Mouse (Mus musculus): Measurements from ENCODE around the gene Cd46. TPM values are rescaled to one million over a fixed set of nuclear protein-coding genes. Genes with fewer than 3 reads are reported as not detected.

The Cd46 gene
- polyA plus RNA-seq (2015; fragmentation: Nextera tagmentation; extraction: Ambion mirVana) = 0.51 and 0.88 TPM in 2 replicates

- H3K4me2 ChIP-seq = peak within 1 kb of the TSS; percentile 67
- H3K27me3 ChIP-seq = no peaks in the 10 kb centered on the region
- peaks cover 6% of the 10 kb centered on the region; the same call in 1 of the 2 replicates for H3K36me3 ChIP-seq
- H3K9me3 ChIP-seq = no peaks in the 10 kb centered on the region
- no peak within 1 kb of the TSS for H3K9ac ChIP-seq
- ATAC-seq (ENCODE audit: insufficient number of reproducible peaks, low FRiP score, low TSS enrichment, low read depth) = peak; percentile 83
- peaks cover 7% of the 10 kb centered on the region for H3K4me1 ChIP-seq
- peak within 1 kb of the TSS; percentile 62; the same call in 1 of the 2 replicates for H3K27ac ChIP-seq
- 1% methylated on average over 14 of the region's 14 CpGs for WGBS
- H3K4me3 ChIP-seq = peak within 1 kb of the TSS; percentile 42
Observed at GRCm38 (mm10) chr1:195092220-195092720, at the start of gene Cd46. Cd46 (minus strand) TSS chr1:195092249.

GRCm38 (mm10) chr1:195132070-195132469 lies 40.0 kb upstream of the Cd46 start:
- Histone ChIP-seq H3K9ac (no peak overlapping the region), H3K27ac (no peak overlapping the region; the same call in 1 of the 2 replicates), H3K36me3 (peaks cover 7% of the 10 kb centered on the region; the same call in 1 of the 2 replicates), H3K4me3 (peak overlapping the region; percentile 62; the same call in 1 of the 2 replicates), H3K27me3 (no peaks in the 10 kb centered on the region), H3K4me1 (no peaks in the 10 kb centered on the region), H3K4me2 (peak overlapping the region; percentile 48), H3K9me3 (no peaks in the 10 kb centered on the region)
- ATAC-seq (ENCODE audit: insufficient number of reproducible peaks, low FRiP score, low TSS enrichment, low read depth) = no peak
- 35% methylated on average over 3 of the region's 3 CpGs for WGBS

GRCm38 (mm10) chr1:195131675-195132015 lies 39.6 kb upstream of the Cd46 start:
- H3K9me3 ChIP-seq = no peaks in the 10 kb centered on the region
- peak overlapping the region; percentile 61; the same call in 1 of the 2 replicates for H3K9ac ChIP-seq
- H3K27me3 ChIP-seq = no peaks in the 10 kb centered on the region
- H3K4me3 ChIP-seq = peak overlapping the region; percentile 62
- peak overlapping the region; percentile 97 for H3K27ac ChIP-seq
- H3K36me3 ChIP-seq = peaks cover 8% of the 10 kb centered on the region; the same call in 1 of the 2 replicates
- peak overlapping the region; percentile 48 for H3K4me2 ChIP-seq
- no peak for ATAC-seq (ENCODE audit: insufficient number of reproducible peaks, low FRiP score, low TSS enrichment, low read depth)
- 26% methylated on average over 4 of the region's 4 CpGs for WGBS
- H3K4me1 ChIP-seq = no peaks in the 10 kb centered on the region

GRCm38 (mm10) chr1:195130953-195131674 lies 39.1 kb upstream of the Cd46 start, which contains the start of gene Cr1l:
Cr1l (minus strand) TSS chr1:195131586.
- peak; percentile 96 for ATAC-seq (ENCODE audit: insufficient number of reproducible peaks, low FRiP score, low TSS enrichment, low read depth)
- peak within 1 kb of the TSS; percentile 48 for H3K4me2 ChIP-seq
- peak within 1 kb of the TSS; percentile 62 for H3K4me3 ChIP-seq
- H3K9me3 ChIP-seq = no peaks in the 10 kb centered on the region
- H3K27ac ChIP-seq = peak within 1 kb of the TSS; percentile 97
- H3K27me3 ChIP-seq = no peaks in the 10 kb centered on the region
- peaks cover 10% of the 10 kb centered on the region; the same call in 1 of the 2 replicates for H3K36me3 ChIP-seq
- no peaks in the 10 kb centered on the region for H3K4me1 ChIP-seq
- under 1% methylated on average over 31 of the region's 31 CpGs for WGBS
- peak within 1 kb of the TSS; percentile 61 for H3K9ac ChIP-seq

- H3K27me3 ChIP-seq = no peaks in the 10 kb centered on the region
- H3K27ac ChIP-seq = peak overlapping the region; percentile 97
- H3K4me2 ChIP-seq = peak overlapping the region; percentile 48
- H3K4me3 ChIP-seq = peak overlapping the region; percentile 62
- peak overlapping the region; percentile 61 for H3K9ac ChIP-seq
- ATAC-seq (ENCODE audit: insufficient number of reproducible peaks, low FRiP score, low TSS enrichment, low read depth) = no peak
- no peaks in the 10 kb centered on the region for H3K4me1 ChIP-seq
- H3K9me3 ChIP-seq = no peaks in the 10 kb centered on the region
- WGBS = 9% methylated on average over 2 of the region's 2 CpGs
- H3K36me3 ChIP-seq = peaks cover 10% of the 10 kb centered on the region; the same call in 1 of the 2 replicates
Observed at GRCm38 (mm10) chr1:195130479-195130878, 38.4 kb upstream of the Cd46 start.

GRCm38 (mm10) chr1:195129867-195130266 lies 37.8 kb upstream of the Cd46 start:
- no peak overlapping the region for H3K4me3 ChIP-seq
- H3K27ac ChIP-seq = no peak overlapping the region
- H3K9ac ChIP-seq = no peak overlapping the region
- H3K9me3 ChIP-seq = no peaks in the 10 kb centered on the region
- H3K4me2 ChIP-seq = no peak overlapping the region
- no peaks in the 10 kb centered on the region for H3K27me3 ChIP-seq
- peaks cover 13% of the 10 kb centered on the region for H3K36me3 ChIP-seq
- no peaks in the 10 kb centered on the region for H3K4me1 ChIP-seq
- no peak for ATAC-seq (ENCODE audit: insufficient number of reproducible peaks, low FRiP score, low TSS enrichment, low read depth)
- 78% methylated on average over 1 of the region's 1 CpGs for WGBS

- Histone ChIP-seq H3K4me1 (no peaks in the 10 kb centered on the region), H3K9me3 (no peaks in the 10 kb centered on the region), H3K9ac (no peak overlapping the region), H3K4me2 (no peak overlapping the region), H3K27me3 (no peaks in the 10 kb centered on the region), H3K4me3 (no peak overlapping the region), H3K27ac (no peak overlapping the region), H3K36me3 (peaks cover 37% of the 10 kb centered on the region)
- ATAC-seq (ENCODE audit: insufficient number of reproducible peaks, low FRiP score, low TSS enrichment, low read depth) = no peak
- 95% methylated on average over 1 of the region's 1 CpGs for WGBS
Observed at GRCm38 (mm10) chr1:195114414-195114813, 22.4 kb upstream of the Cd46 start.

GRCm38 (mm10) chr1:195113621-195114020 lies 21.6 kb upstream of the Cd46 start:
- 92% methylated on average over 4 of the region's 4 CpGs for WGBS
- Histone ChIP-seq H3K4me2 (no peak overlapping the region), H3K27me3 (no peaks in the 10 kb centered on the region), H3K9me3 (no peaks in the 10 kb centered on the region), H3K36me3 (peaks cover 37% of the 10 kb centered on the region), H3K4me1 (no peaks in the 10 kb centered on the region), H3K27ac (no peak overlapping the region), H3K9ac (no peak overlapping the region), H3K4me3 (no peak overlapping the region)
- ATAC-seq (ENCODE audit: insufficient number of reproducible peaks, low FRiP score, low TSS enrichment, low read depth) = no peak

- H3K4me1 ChIP-seq = no peaks in the 10 kb centered on the region
- H3K4me2 ChIP-seq = no peak overlapping the region
- H3K4me3 ChIP-seq = no peak overlapping the region
- H3K36me3 ChIP-seq = peaks cover 39% of the 10 kb centered on the region
- H3K27ac ChIP-seq = no peak overlapping the region
- WGBS = 64% methylated on average over 4 of the region's 4 CpGs
- H3K27me3 ChIP-seq = no peaks in the 10 kb centered on the region
- no peaks in the 10 kb centered on the region for H3K9me3 ChIP-seq
- no peak for ATAC-seq (ENCODE audit: insufficient number of reproducible peaks, low FRiP score, low TSS enrichment, low read depth)
- H3K9ac ChIP-seq = no peak overlapping the region
Observed at GRCm38 (mm10) chr1:195100693-195101092, 8.6 kb upstream of the Cd46 start.

GRCm38 (mm10) chr1:195098004-195098403 lies 6.0 kb upstream of the Cd46 start:
- no peak overlapping the region for H3K27ac ChIP-seq
- no peaks in the 10 kb centered on the region for H3K9me3 ChIP-seq
- H3K4me1 ChIP-seq = no peaks in the 10 kb centered on the region
- peaks cover 28% of the 10 kb centered on the region for H3K36me3 ChIP-seq
- no peak overlapping the region for H3K9ac ChIP-seq
- 97% methylated on average over 1 of the region's 1 CpGs for WGBS
- no peaks in the 10 kb centered on the region for H3K27me3 ChIP-seq
- H3K4me3 ChIP-seq = no peak overlapping the region
- ATAC-seq (ENCODE audit: insufficient number of reproducible peaks, low FRiP score, low TSS enrichment, low read depth) = no peak
- no peak overlapping the region for H3K4me2 ChIP-seq

- Histone ChIP-seq H3K9ac (no peak overlapping the region), H3K27ac (peak overlapping the region; percentile 62; the same call in 1 of the 2 replicates), H3K27me3 (no peaks in the 10 kb centered on the region)
Observed at GRCm38 (mm10) chr1:195091699-195092219, 290 bp downstream of the Cd46 start.

GRCm38 (mm10) chr1:195082142-195082541 lies 9.9 kb downstream of the Cd46 start:
- H3K4me2 ChIP-seq = no peak overlapping the region
- H3K9me3 ChIP-seq = no peaks in the 10 kb centered on the region
- no peak for ATAC-seq (ENCODE audit: insufficient number of reproducible peaks, low FRiP score, low TSS enrichment, low read depth)
- no peaks in the 10 kb centered on the region for H3K27me3 ChIP-seq
- no peak overlapping the region for H3K27ac ChIP-seq
- H3K36me3 ChIP-seq = no peaks in the 10 kb centered on the region
- no peaks in the 10 kb centered on the region for H3K4me1 ChIP-seq
- no peak overlapping the region for H3K4me3 ChIP-seq
- H3K9ac ChIP-seq = no peak overlapping the region

More at GRCm38 (mm10) chr1:195091699-195092219, 290 bp downstream of the Cd46 start:
- peak overlapping the region; percentile 67 for H3K4me2 ChIP-seq
- 17% methylated on average over 11 of the region's 11 CpGs for WGBS
- H3K4me1 ChIP-seq = peaks cover 7% of the 10 kb centered on the region
- peak overlapping the region; percentile 42 for H3K4me3 ChIP-seq
- 0 out of 2 replicates have a peak, but pooled peaks have one; percentile 60 for ATAC-seq (ENCODE audit: insufficient number of reproducible peaks, low FRiP score, low TSS enrichment, low read depth)
- no peaks in the 10 kb centered on the region for H3K9me3 ChIP-seq
- 0 out of 2 replicates have a peak, but pooled peaks cover 3% of the 10 kb centered on the region for H3K36me3 ChIP-seq
